Mouse (Mus musculus): ENCODE data around the gene 1700029H14Rik. TPM values are rescaled to one million over a fixed set of nuclear protein-coding genes. Genes with fewer than 3 reads are reported as not detected.

1700029H14Rik gene
- polyA plus RNA-seq, 1 experiment from 2014 or later, result not detected

DNA sequence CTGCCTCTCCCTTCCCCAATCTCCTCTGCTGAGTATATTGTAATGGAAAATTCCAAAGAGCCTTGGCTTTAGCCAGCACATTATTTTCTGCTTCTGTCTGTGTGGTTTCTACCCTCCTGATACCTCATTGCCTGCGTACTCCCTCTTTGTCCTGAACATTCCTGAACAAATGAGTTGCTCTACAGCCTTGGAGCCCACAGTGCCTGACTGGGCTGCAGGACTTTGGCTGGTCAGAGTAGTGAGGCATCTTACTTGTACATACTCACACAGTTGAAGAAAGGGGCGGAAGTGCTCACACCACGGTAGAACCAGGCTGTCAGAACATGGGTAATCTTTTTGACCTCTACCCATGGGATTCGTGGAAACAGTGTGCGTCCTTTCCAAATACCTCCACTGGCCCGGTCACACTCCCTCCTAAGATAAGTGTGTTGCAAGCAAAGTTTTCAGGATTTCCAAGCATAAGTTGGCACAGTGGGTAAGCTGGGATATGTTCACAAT lies 44.9 kb downstream of the 1700029H14Rik start:
- H3K9ac ChIP-seq (replicated peaks), result no peak overlapping the region
- no peak overlapping the region for H3K4me2 ChIP-seq (replicated peaks)
- H3K27me3 ChIP-seq, result no peaks in the 10 kb centered on the region
- no peak overlapping the region for H3K4me3 ChIP-seq
- WGBS, result 88% methylated on average over 6 of the region's 6 CpGs
- no peak for ATAC-seq (ENCODE audit: low FRiP score, low read depth)
- no peaks in the 10 kb centered on the region for H3K4me1 ChIP-seq
- no peaks in the 10 kb centered on the region for H3K36me3 ChIP-seq
- H3K9me3 ChIP-seq, result no peaks in the 10 kb centered on the region
- no peak overlapping the region for H3K27ac ChIP-seq (replicated peaks)

DNA sequence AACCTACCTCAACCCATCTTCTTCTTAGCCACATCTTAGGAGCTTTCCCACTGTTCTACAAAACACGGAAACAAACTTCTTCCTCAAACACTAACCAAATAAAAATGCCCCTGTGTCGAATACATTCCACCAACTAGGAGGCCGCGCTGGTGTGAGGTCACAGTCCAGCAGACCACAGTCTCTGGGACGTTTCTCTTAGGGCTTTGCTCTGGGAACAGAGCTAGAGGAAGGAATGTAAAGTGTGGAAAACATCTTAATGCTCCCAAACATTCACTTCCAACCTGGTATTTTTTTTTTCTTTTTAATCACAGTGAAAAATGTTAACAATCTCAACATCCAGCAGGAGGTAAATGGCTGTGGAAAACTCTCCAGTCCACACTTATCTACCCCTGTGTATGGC lies 45.5 kb downstream of the 1700029H14Rik start:
- ATAC-seq (ENCODE audit: low FRiP score, low read depth), result no peak
- H3K4me3 ChIP-seq, result no peak overlapping the region
- no peaks in the 10 kb centered on the region for H3K4me1 ChIP-seq
- no peaks in the 10 kb centered on the region for H3K27me3 ChIP-seq
- H3K9me3 ChIP-seq, result no peaks in the 10 kb centered on the region
- H3K36me3 ChIP-seq, result no peaks in the 10 kb centered on the region
- no peak overlapping the region for H3K27ac ChIP-seq (replicated peaks)
- H3K9ac ChIP-seq (replicated peaks), result no peak overlapping the region
- H3K4me2 ChIP-seq (replicated peaks), result no peak overlapping the region
- WGBS, result 88% methylated on average over 5 of the region's 5 CpGs

DNA sequence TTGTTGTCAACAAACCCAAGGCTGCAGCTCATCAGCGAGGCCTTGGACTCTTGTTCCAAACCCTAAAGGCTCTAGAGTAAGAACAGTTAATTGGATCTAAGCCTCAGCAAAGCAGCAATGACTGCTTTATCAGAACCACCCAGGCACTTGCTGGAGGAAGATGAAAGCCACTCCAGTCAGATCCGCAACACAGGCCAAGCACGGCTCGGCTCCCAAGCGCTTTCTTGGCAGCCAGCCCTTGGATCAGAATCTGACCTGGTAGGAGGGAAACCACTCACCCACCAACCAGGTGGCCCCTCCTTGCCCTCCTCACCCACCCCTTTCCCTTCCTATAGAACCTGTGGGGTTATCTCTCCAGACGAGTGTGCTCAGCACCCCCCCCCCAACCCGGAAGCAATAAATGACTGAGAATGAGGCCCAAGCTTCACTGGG lies 46.2 kb downstream of the 1700029H14Rik start:
- Histone ChIP-seq H3K27me3 (no peaks in the 10 kb centered on the region), H3K4me3 (no peak overlapping the region), H3K9ac (replicated peaks) (no peak overlapping the region), H3K27ac (replicated peaks) (no peak overlapping the region), H3K4me1 (no peaks in the 10 kb centered on the region), H3K4me2 (replicated peaks) (no peak overlapping the region), H3K9me3 (no peaks in the 10 kb centered on the region), H3K36me3 (no peaks in the 10 kb centered on the region)
- WGBS, result 94% methylated on average over 7 of the region's 7 CpGs
- ATAC-seq (ENCODE audit: low FRiP score, low read depth), result no peak

DNA sequence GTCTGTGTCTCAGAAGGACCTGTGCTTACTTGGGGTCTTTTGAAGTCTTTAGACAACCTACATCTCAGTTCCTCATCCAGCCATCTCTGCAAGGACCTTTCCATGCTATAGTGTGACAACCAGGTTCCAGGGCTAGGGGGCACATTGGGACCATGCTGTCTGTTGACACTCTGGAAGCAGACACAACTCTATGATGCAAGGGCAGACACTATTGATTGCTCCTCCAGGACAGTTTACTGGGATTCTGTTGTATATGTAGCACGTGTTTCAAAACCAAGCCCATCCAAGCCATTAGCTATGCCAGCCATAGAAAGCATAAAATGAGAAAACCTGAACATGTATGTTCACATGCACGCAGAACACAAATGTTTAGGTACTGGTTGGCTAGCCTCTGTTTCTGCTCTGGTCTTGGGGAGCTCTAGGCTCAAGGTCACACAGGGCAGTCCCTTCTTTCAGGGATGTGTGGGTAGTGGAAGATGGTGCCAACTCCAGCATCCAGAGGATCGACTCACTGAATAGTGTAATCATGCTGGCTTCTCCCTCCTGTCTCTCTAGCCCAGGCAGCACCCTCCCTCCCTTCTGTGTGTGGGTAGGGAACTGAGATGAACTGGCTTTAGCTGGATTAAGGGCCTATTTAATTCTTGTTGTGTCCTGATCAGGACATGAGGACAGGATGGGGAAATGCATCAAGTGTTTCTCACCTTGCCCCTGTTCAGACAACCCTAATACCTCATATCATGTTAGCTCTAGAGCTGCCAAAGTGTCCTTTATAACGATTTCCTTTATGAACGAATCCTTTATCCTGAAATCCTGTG lies 48.5 kb downstream of the 1700029H14Rik start:
- H3K27me3 ChIP-seq, result no peaks in the 10 kb centered on the region
- ATAC-seq (ENCODE audit: low FRiP score, low read depth), result no peak
- no peaks in the 10 kb centered on the region for H3K36me3 ChIP-seq
- no peaks in the 10 kb centered on the region for H3K9me3 ChIP-seq
- 77% methylated on average over 5 of the region's 5 CpGs for WGBS
- no peak overlapping the region for H3K4me3 ChIP-seq
- no peak overlapping the region for H3K27ac ChIP-seq (replicated peaks)
- H3K4me1 ChIP-seq, result no peaks in the 10 kb centered on the region
- no peak overlapping the region for H3K4me2 ChIP-seq (replicated peaks)
- no peak overlapping the region for H3K9ac ChIP-seq (replicated peaks)

DNA sequence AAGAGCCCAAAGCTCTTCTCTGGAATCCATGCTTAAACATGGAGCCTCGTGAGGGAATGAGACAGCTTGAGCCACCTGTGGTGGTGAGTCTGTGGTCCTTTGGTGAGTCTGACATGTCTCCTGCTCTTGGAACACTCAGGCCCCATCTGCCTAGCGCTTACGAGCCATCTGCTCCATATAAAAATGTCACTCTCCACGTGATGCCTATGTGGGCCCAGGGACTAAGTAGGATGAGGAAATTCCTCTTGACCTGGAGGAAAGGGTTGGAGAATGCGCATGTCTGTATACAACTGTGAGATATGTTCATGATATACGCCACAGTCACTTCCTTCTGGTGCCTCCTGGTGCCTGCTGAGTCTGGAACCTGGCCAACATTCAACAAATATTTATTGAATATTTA lies 49.6 kb downstream of the 1700029H14Rik start:
- 84% methylated on average over 6 of the region's 6 CpGs for WGBS
- H3K4me1 ChIP-seq, result no peaks in the 10 kb centered on the region
- H3K4me2 ChIP-seq (replicated peaks), result no peak overlapping the region
- H3K9ac ChIP-seq (replicated peaks), result no peak overlapping the region
- no peak overlapping the region for H3K4me3 ChIP-seq
- H3K36me3 ChIP-seq, result no peaks in the 10 kb centered on the region
- H3K27me3 ChIP-seq, result no peaks in the 10 kb centered on the region
- no peaks in the 10 kb centered on the region for H3K9me3 ChIP-seq
- H3K27ac ChIP-seq (replicated peaks), result no peak overlapping the region
- ATAC-seq (ENCODE audit: low FRiP score, low read depth), result no peak

DNA sequence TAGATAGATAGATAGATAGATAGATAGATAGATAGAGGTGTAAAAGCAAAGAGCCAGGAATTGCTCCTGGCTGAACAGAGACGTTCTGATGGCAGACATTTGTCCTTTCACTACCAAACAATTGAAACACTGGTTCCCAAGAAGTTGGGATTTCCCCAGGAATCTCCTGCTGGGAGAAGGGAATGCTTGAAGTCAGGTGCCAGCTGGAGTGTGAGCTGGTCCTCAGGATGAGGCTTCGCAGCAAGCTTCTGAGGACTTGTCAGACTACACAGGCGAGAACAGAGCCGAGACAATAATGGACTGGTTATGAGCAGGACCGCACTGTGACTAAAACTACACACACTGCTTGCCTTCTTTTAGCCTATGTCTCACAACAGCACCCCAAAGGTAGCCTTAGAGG lies 50.2 kb downstream of the 1700029H14Rik start:
- WGBS, result 77% methylated on average over 5 of the region's 5 CpGs
- no peak for ATAC-seq (ENCODE audit: low FRiP score, low read depth)
- Histone ChIP-seq H3K9ac (replicated peaks) (no peak overlapping the region), H3K27ac (replicated peaks) (no peak overlapping the region), H3K4me3 (no peak overlapping the region), H3K4me1 (no peaks in the 10 kb centered on the region), H3K27me3 (no peaks in the 10 kb centered on the region), H3K36me3 (no peaks in the 10 kb centered on the region), H3K4me2 (replicated peaks) (no peak overlapping the region), H3K9me3 (no peaks in the 10 kb centered on the region)

DNA sequence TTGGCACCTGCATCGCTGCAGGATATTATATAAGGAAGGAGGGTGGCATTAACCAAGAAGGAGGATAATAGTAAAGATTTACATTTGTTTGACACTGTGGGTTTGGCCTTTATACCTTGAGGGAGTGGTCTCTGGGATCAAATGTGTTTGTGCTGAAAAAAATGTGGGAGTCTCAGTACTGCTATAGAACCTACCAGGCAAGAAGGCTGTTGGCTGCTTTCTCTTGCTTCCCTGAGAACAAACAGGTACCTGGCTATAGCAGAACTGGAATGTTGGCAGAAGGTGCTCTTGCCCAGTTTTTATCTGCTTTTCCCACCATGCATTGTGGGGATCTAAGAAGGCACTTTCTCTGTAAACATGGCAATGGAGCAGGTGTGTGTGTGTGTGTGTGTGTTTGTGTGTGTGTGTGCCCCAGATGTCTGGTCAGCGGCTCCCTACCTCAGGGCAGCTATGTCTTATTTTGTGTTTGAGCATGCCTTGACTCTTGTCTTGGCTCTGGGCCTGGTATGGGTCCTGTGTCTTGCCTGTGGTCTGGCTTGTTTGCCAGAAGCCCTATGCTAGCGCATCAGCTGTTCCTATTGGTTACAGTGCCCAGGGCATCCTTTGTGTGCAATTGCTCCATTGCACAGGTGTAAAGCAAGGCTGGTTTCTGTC lies 54.9 kb downstream of the 1700029H14Rik start:
- H3K4me3 ChIP-seq, result no peak overlapping the region
- H3K4me1 ChIP-seq, result no peaks in the 10 kb centered on the region
- no peaks in the 10 kb centered on the region for H3K9me3 ChIP-seq
- H3K36me3 ChIP-seq, result no peaks in the 10 kb centered on the region
- WGBS, result 84% methylated on average over 3 of the region's 3 CpGs
- no peak overlapping the region for H3K9ac ChIP-seq (replicated peaks)
- H3K27me3 ChIP-seq, result no peaks in the 10 kb centered on the region
- no peak overlapping the region for H3K4me2 ChIP-seq (replicated peaks)
- no peak overlapping the region for H3K27ac ChIP-seq (replicated peaks)
- ATAC-seq (ENCODE audit: low FRiP score, low read depth), result no peak

DNA sequence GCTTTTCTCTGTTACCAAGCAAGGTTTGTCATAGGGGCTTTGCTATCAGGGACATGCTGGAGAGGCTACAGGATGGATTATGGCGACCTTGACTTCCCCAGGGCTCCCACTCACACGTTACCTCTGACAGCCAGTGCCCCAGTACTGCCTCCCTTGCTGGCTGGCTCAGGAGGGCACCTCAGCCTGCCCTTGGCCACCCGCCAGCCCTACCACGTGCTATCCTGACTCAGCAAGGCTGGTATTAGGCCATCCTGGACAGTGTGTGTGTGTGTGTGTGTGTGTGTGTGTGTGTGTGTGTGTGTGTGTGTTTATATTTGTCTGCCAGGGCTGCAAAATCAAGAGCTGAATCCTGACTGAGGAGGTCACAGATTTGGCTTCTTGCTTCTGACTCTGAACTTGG lies 55.4 kb downstream of the 1700029H14Rik start:
- H3K4me3 ChIP-seq, result no peak overlapping the region
- no peaks in the 10 kb centered on the region for H3K36me3 ChIP-seq
- H3K27ac ChIP-seq (replicated peaks), result no peak overlapping the region
- H3K9me3 ChIP-seq, result no peaks in the 10 kb centered on the region
- ATAC-seq (ENCODE audit: low FRiP score, low read depth), result no peak
- 50% methylated on average over 4 of the region's 4 CpGs for WGBS
- no peaks in the 10 kb centered on the region for H3K27me3 ChIP-seq
- H3K4me2 ChIP-seq (replicated peaks), result no peak overlapping the region
- no peaks in the 10 kb centered on the region for H3K4me1 ChIP-seq
- H3K9ac ChIP-seq (replicated peaks), result no peak overlapping the region

DNA sequence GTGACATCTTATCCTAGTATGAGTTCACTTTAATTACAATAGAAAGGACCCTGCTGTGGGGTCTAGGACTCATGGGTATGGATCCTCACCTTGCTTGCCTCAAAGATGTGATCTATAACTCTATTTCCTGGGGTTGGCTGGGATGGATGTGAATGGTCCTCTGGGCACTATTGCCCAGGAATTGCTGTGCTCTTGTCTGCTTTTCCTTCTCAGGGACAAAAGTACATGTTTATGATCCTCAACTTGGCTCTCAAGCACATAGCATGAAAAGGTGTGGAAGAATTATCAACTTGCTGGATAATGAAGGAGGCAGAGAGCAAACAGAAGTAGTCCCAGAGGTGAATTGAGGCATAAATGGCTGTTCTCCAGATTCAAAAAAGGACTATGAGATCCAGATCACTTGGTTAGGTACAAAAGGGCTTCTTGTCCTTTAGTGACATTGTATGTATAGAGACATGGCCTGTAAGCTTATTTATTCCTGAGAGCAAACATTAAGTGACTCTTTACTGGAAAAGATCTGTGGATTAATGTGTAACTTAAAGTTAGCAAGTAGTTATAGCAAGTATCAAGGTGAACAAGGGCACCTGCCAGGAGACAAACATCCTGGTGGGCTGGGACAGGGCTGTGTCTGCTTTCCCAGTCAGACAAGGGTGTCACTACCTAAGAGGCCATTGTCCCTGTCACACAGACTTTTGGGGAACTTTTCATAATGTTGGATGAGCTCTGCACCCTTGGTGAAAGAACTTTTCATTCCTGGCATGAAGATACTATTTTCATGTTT lies 57.2 kb downstream of the 1700029H14Rik start:
- no peaks in the 10 kb centered on the region for H3K36me3 ChIP-seq
- H3K9me3 ChIP-seq, result no peaks in the 10 kb centered on the region
- no peaks in the 10 kb centered on the region for H3K27me3 ChIP-seq
- no peaks in the 10 kb centered on the region for H3K4me1 ChIP-seq
- no peak overlapping the region for H3K4me3 ChIP-seq
- no peak overlapping the region for H3K9ac ChIP-seq (replicated peaks)
- H3K27ac ChIP-seq (replicated peaks), result no peak overlapping the region
- H3K4me2 ChIP-seq (replicated peaks), result no peak overlapping the region
- no peak for ATAC-seq (ENCODE audit: low FRiP score, low read depth)

DNA sequence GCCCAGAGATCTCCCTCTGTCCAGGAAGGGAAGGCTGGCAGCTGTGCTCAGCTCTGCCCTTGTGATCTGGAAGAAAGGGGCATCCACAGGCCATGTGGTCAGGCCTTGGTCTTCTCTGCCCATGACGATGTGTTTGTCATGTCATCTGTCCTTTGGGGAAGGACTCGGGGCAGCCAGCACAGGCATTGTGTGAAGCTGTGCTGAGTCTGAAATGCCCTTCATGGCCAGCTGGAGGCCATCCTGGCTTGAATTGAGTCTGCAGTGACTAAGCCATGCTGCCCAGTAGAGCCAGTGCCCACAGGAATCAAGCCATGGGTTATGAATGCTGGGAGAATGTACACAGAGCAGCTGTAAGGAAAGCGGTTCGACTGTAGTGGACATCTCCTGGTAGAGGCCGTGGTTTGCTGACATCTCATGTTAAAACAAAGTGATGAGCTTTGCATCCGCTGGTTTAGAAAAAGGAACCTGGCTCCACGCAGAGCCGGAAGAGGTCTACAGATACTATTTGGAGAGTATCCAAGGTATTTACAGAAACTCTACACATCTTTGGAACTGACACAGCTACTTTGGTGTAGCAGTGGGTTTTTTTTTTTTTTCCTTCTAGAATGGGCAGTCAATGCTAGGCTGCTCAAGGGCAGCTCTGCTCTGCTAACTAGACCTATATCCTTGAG lies 58.2 kb downstream of the 1700029H14Rik start:
- Histone ChIP-seq H3K36me3 (no peaks in the 10 kb centered on the region), H3K4me1 (no peaks in the 10 kb centered on the region), H3K27ac (replicated peaks) (no peak overlapping the region), H3K4me3 (no peak overlapping the region), H3K4me2 (replicated peaks) (no peak overlapping the region), H3K27me3 (no peaks in the 10 kb centered on the region), H3K9me3 (no peaks in the 10 kb centered on the region), H3K9ac (replicated peaks) (no peak overlapping the region)
- WGBS, result 88% methylated on average over 8 of the region's 8 CpGs
- no peak for ATAC-seq (ENCODE audit: low FRiP score, low read depth)

DNA sequence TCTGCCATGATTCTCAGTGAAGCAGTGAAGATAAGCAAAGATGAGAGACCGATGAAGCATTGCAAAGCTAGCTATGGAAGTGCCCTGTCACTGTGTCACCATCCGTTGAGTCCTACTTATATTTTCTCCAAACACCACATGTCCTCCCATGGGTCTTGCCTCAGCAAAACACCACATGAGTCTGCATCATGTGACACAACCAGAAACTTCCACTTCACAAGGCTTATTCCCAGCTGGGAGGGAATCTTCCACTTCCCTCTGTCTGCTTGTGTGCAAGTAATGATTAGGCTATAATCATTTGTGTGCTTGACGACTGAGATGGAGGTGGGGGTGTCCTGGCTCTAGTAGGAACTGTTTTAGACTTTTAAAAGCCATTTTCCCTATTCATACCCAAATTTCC lies 61.0 kb downstream of the 1700029H14Rik start:
- Histone ChIP-seq H3K9ac (replicated peaks) (no peak overlapping the region), H3K4me1 (no peaks in the 10 kb centered on the region), H3K27me3 (no peaks in the 10 kb centered on the region), H3K4me2 (replicated peaks) (no peak overlapping the region), H3K9me3 (no peaks in the 10 kb centered on the region), H3K27ac (replicated peaks) (no peak overlapping the region), H3K4me3 (no peak overlapping the region), H3K36me3 (no peaks in the 10 kb centered on the region)
- no peak for ATAC-seq (ENCODE audit: low FRiP score, low read depth)
- 86% methylated on average over 3 of the region's 3 CpGs for WGBS
